Mouse (Mus musculus) right cerebral cortex, adult 18-20 months (tissue): ENCODE measurements around the gene Strn4.
A peak's percentile ranks its signal among the peaks of the same experiment; 100 is the strongest.

Experiments used
- DNase-seq: peaks from one replicate; pipeline ENCODE4 v3.0.0; 2022; ENCODE audit warnings: mixed read lengths

Gene Strn4

DNA sequence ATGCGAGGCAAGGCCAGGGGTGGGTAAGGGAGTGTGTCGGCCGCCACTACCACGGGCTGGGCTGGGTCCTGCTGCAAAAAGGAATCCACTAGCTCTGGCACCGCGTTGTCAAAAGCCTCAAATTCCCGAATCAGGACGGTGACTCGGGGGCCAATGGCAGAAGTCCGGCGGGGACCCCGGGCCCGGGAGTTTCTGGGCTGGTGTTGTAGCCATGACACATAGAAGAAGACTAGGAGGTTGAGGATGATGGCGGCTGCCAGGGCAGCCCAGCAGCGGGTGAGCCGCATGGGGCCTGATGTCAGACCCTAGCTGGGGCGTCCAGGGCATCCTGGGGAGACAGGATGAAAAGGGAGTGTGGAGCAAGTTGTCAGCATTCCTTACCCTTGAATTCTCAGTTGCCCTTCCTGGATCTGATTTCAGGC, 4.0 kb upstream of the Strn4 start:
- DNase-seq: no peak

GRCm38 (mm10) chr7:16812505-16812904, 3.2 kb upstream of the Strn4 start:
- DNase-seq: no peak

DNA sequence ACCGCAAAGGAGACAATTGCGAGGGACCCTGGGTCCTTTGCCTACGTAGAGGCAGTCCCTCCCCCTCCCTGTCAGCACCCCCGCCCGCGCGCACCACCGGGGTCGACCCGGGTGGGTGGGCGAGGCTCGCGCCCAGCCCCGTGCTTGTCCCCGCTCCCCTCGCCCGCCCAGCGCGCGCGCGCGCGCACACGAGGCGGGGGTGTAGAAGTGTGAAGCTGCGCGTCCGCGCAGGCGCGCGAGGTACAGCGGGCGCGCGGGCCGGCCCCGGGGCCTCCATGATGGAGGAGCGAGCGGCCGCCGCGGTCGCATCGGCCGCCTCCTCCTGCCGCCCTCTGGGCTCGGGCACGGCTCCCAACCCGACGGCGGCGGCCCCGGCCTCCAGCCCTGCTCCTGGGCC, 387 bp downstream of the Strn4 start:
- DNase-seq: peak; percentile 85

DNA sequence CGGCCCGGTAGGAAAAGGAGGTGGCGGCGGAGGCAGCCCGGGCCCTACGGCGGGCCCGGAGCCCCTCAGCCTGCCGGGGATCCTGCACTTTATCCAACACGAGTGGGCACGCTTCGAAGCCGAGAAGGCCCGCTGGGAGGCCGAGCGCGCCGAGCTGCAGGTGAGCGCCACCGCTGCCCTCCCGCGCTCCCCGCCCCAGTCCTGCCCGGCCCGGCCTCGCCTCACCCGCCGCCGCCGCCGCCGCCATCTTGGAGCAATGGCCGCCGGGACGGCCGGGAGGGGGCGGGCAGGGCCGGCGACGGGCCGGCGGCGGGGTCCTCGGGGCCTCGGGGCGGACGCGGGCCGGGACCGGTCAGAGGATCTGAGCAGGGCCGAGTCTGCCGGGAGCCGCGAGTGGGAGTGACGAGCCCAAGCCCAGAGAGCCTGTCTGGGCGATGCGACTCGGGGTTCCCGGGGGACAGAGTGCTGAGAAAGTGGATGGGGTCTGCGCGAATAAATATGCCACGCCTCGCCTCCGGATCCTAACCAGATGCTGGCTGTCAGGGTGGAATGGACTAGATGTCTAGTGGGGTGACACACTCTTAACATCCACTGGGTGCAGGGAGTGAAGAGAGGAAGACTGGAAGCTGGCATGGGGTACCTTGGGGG, 910 bp downstream of the Strn4 start, which contains the start of gene Fkrp:
TSS of gene Fkrp (minus strand) at position 258 of the 648 bp plus-strand sequence.
- DNase-seq: peak; percentile 47

DNA sequence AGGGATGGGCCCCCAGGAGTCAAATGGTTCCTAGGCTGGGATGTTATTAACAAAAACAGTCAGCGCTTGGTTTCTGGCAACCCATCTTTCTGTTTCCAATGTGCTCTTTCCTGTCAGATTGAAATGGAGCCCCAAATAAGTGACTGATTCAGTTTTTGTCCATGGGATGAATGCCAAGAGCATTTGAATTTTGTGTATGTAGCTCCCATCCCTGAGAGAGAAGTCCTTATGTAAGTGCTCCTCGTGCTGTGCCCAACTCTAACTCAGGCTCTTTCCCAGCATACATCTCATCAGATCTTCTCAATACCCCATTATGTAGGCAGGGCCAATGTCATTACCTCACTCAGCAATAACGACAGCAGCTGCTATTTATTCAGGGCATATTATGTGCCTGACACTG, 2.0 kb downstream of the Strn4 start:
- DNase-seq: peak; percentile 77

GRCm38 (mm10) chr7:16819794-16820193, 4.1 kb downstream of the Strn4 start:
- no peak for DNase-seq

DNA sequence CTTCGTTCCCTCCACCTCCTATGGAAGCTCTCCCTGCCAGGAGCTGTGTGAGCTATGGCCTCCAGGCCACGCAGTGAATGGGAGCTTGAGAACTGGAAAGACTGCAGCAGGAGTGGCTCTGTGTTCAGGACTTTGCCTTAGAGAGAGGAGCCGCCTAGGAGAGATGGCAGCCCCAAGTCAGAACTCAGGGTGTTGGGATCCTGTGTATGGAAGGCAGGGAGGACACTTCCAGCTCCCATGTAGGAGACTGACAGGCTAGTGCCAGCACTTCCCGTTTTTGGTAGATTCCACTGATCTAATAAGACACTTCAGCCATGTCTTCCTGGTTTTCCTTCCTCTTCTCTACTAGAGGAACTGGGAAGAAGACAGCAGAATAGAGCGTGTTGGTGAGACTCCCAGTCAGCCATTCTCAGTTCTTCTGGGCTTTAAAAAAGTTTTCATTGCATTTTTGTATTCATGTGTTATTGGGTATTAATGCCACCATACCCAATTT, 4.6 kb downstream of the Strn4 start:
- no peak for DNase-seq

DNA sequence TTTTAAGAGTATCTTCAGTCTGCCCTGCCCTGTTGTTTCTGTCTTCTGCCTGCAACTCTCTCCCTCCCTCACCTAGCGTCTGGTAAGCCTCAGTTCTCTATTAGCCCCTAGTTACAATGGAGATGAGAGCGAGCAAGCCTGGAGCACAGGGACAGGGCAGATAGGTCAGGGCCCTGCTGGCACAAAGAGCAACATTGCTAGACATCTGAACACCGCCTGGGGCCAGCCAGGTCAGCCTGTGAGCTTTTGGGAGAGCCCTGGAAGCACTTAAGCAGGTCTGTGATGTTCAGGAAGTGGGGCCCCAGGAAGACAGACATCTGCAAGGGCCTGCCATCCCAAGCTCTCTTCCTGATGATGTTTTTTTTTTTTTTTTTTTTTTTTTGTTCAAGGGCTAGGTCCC, 5.4 kb downstream of the Strn4 start:
- no peak for DNase-seq

DNA sequence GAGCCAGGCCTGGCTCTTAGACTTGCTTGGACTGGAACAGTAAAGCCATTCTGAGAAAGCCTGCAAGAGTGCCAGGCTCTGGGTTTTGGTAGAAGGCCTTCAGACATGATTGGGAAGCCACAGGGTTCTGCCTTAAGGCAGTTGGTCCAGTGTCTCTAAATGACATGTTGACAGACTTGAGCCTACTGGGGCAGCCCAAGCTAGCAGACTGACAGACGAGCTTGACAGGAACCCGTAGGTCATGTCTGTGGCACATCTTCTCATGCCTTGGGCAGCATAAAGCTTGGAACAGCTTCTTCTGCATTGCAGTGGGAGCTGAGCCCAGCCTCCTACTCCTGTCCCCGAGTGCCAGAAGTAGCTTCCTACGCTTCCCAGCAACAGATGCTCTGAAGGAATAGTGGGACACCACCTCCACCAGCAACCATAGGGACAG, 6.0 kb downstream of the Strn4 start:
- peak; percentile 92 for DNase-seq

DNA sequence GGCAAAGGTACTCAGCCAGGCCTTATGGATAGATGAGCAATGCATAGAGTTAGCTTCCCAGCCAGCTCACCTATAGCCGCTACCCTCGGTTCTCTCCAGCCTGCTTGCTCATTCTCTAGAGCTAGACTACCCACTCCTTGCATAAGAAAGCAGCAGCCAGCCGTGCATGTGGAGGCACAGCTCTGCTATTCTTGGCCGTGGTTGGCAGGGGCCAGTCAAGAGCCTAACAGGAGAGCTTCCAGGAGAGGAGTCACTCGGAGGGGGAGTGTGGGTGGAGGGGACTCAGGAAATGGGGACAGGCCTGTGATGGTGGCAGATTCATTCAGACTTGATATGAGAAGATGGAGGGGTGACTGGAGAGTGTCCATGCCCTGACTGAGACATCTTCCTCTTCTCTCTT, 8.0 kb downstream of the Strn4 start:
- peak; percentile 94 for DNase-seq

DNA sequence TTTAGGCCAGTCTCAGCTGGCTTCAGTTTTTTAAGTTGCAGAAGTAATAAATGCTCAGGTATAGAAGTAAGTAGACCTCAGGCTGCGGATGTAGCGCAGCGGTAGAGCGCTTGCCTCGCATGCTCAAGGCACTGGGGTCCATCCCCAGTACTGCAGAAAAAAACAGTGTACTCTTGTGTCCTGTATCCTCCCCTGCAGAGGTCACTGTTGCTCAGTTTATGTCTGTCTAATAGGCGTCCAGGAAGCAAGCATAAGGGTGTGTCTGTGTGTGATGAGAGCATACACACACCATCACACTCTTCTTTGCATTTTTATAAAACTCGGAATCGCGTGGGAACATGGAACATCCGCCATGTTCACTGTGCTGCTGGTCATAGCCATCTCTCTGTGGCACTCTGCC, 10.1 kb downstream of the Strn4 start:
- no peak for DNase-seq

DNA sequence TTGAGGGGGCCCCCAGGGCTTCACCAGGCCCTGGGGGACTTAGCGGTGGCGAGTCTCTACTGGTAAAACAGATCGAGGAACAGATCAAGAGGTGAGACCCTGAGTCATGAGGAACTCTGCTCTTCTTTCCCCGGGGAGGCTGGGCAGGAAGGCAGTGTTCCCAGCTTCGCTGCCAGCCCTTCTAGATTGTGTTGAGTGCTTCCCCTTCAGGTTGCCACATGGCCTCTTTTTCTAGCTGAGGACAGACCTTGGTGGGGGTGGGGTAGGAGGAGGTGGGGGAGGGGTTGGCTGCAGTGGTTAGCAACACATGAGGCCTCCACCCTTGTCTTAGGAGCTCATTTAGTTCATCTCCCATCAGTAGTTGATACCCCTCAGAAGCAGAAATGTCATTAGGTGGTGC, 10.9 kb downstream of the Strn4 start:
- DNase-seq: no peak

- no peak for DNase-seq
These were observed 11.6 kb downstream of the Strn4 start for GRCm38 (mm10) chr7:16827274-16827673.

DNA sequence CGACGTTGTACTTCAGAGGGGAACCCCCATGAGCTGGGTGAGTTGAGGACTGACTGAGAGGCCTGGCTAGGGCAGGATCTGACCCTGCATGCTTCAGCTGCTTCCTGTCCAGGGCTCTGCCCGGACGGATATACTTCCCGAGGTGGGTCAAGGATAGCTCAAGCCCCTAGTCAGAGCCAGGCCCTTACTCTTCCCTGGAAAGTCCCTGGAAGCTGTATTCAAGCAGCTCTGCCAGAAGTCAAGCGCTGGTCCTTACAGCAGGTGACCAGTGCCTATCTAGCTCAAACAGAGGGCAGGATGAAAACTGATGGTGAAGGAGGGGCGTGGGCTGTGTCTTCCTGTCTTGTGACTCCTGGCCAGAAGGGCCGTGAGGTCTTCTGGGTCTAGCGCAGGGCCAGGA, 14.8 kb downstream of the Strn4 start:
- DNase-seq: no peak

GRCm38 (mm10) chr7:16837916-16838803, 22.5 kb downstream of the Strn4 start:
- no peak for DNase-seq

- DNase-seq: no peak
These were observed 23.2 kb downstream of the Strn4 start for GRCm38 (mm10) chr7:16838804-16839426.

DNA sequence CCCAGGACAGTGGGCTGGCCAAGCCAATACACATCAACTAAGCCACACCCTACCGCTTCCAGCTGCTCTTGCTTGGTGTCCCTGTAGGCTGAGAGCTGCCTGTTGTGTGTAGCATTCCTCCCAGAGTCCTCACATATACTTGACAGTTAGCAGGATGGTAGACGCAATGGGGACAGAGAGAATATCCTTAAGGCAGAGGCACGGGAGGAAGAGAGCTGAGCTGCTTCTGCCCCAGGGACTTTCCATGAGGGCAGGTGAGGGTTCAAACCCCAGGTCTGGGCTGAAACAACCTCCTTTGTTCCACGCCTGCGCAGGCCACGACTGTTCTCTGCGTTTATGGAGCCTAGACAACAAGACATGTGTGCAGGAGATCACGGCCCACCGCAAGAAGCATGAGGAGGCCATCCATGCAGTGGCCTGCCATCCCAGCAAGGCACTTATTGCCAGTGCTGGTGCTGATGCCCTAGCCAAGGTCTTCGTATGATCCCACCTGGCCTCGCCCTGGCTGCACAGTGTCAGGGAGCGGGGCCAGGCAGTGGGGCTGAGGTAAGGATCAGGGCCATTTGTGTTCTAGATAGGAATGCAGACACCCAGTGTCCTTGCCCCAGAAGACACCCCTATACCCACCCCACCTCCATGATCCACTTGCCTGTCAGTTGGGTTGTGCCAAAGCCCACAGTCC, 23.9 kb downstream of the Strn4 start:
- DNase-seq: no peak

GRCm38 (mm10) chr7:16840109-16840491, 24.4 kb downstream of the Strn4 start:
- DNase-seq: no peak

- DNase-seq: no peak
These were observed 25.4 kb downstream of the Strn4 start for GRCm38 (mm10) chr7:16841078-16841477.

GRCm38 (mm10) chr7:16841561-16842560, 26.2 kb downstream of the Strn4 start:
- DNase-seq: no peak

- peak; percentile 86 for DNase-seq
These were observed 27.0 kb downstream of the Strn4 start, which contains the start of gene Prkd2 for GRCm38 (mm10) chr7:16842645-16843063. Gene Prkd2, plus strand, starts transcription at chr7:16842902.
